Mouse (Mus musculus): ENCODE measurements around the gene Ate1. TPM values are rescaled to one million over a fixed set of nuclear protein-coding genes. Genes with fewer than 3 reads are reported as not detected.

The Ate1 gene
- total RNA-seq (2023; ENCODE audit: inconsistent age), result 31.3 to 47.0 TPM (median 41.9 TPM) in 4 replicates

DNA sequence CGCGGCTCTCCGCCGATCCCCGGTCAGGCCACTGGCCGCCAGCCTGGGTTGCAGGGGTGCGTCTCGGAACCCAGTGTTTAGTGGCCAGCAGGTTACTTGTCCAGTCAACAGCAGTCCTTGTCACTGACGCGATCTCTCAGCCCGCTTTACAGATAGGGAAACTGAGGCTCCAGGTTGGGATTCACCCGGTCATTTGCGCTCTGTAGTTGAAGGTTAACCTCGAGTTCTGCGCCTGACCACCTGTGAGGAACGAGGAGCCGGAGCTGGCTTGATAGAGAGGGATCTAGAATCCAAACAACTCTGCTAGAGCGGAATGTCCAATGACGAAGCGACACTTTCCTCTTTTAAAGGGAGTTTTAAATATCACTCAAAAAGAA, at the start of gene Ate1:
TSS of gene Ate1 (minus strand) at position 321 of the 377 bp plus-strand sequence.

Other genes with a start within 250 kb of the Ate1 start
- 132 to 156 TPM (median 140 TPM) in 4 replicates for gene Nsmce4a, start 52.7 kb upstream of the Ate1 start, total RNA-seq (2023; ENCODE audit: inconsistent age)
- 1.1 to 1.9 TPM (median 1.5 TPM) in 4 replicates for gene Tacc2, start 57.1 kb upstream of the Ate1 start, total RNA-seq (2023; ENCODE audit: inconsistent age)